Mouse (Mus musculus) forebrain, embryonic 10.5 days (tissue): ENCODE data around the gene Tenm4. TPM values are rescaled to one million over a fixed set of nuclear protein-coding genes. Genes with fewer than 3 reads are reported as not detected.

ENCODE experiments used
- DNase-seq: peaks from one replicate; pipeline ENCODE4 v3.0.0-alpha.2; 2017; ENCODE audit warnings: low spot score; ENCODE audit errors: extremely low spot score
- H3K27ac ChIP-seq: fragments of 300-500 bp; sonication (generic); 2 replicates; pipeline ENCODE4 v1.5.1; 2016; ENCODE audit warnings: mild to moderate bottlenecking
- H3K27me3 ChIP-seq: fragments of 300-500 bp; sonication (generic); 2 replicates; pipeline ENCODE4 v1.6.1; 2016; ENCODE audit warnings: mild to moderate bottlenecking; ENCODE audit not compliant: poor library complexity, severe bottlenecking
- H3K36me3 ChIP-seq: fragments of 300-500 bp; sonication (generic); replicated peaks from 2 replicates; pipeline ENCODE4 v1.6.1; 2016; ENCODE audit warnings: mild to moderate bottlenecking, moderate library complexity
- H3K4me1 ChIP-seq: fragments of 300-500 bp; sonication (generic); 2 replicates; pipeline ENCODE4 v1.6.1; 2016
- H3K4me3 ChIP-seq: fragments of 300-500 bp; sonication (generic); 2 replicates; pipeline ENCODE4 v1.5.1; 2016; ENCODE audit warnings: mild to moderate bottlenecking, moderate library complexity
- H3K9me3 ChIP-seq: fragments of 300-500 bp; sonication (generic); 2 replicates; pipeline ENCODE4 v1.6.1; 2016; ENCODE audit warnings: mild to moderate bottlenecking, moderate library complexity
- WGBS: fragments of 180-500 bp; shearing (Covaris S2); methylation state at CpG from one replicate; pipeline ENCODE4 v1.1.7; 2016; 5-methylcytosine and 5-hydroxymethylcytosine counted together
- polyA plus RNA-seq: library from polyadenylated mRNA; unstranded; fragments of >200 nt; fragmentation: Nextera tagmentation; extraction: Ambion mirVana; gene quantifications from 2 replicates; pipeline ENCODE4 v1.2.1, GENCODE M21; 2016

Tenm4 gene
- polyA plus RNA-seq, 1 experiment from 2014 or later: 27.9 TPM

DNA sequence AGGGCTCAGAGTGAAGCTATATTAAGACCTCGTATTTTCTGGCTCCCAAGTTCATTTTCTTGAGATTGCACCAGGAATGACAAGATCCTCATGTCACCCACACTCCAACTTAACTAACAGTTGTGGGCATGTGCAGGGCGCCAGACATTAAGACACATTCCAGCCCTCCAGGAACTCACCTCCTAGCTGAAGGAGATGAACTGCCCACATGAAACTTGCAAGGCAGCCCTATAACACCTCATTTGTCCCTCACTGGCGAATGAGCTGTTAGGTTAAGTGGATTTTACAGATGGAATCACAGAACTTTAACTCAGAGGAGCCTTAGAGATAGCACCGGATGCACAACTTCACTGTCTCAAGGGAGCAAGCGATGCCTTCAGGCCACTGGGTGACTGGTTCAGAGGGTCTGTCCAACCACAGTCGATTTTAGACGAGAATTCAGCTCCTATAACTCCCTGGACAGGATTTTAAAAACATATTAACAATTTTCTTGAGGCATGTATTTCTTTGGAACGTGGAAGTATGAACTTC, 495.4 kb downstream of the Tenm4 start:
- H3K9me3 ChIP-seq: no peaks in the 10 kb centered on the region
- no peak overlapping the region for H3K4me3 ChIP-seq
- no peak for DNase-seq
- H3K27ac ChIP-seq: no peak overlapping the region
- H3K27me3 ChIP-seq: peaks cover 99% of the 10 kb centered on the region
- H3K4me1 ChIP-seq: peaks cover 80% of the 10 kb centered on the region
- H3K36me3 ChIP-seq: no peaks in the 10 kb centered on the region
- 87% methylated on average over 8 of the region's 8 CpGs for WGBS

DNA sequence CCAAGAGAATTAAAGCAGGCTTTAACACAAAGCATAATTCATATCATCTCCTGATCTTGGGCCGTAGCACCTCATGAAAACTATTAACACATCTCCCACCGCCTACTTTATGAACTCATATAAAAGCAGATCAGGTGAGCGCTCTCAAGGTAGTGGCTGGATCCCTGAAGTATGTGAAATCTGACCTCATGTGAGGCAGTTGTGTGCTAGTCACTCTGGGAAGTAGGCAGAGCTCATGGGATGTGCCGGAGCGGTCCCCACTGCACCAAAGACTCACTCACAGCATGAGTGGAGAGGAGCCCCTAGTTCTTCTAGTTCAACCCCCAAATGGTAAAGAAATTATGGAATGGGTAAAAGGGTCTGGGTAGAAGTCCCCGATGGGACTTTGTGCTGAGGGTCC, 496.6 kb downstream of the Tenm4 start:
- peaks cover 87% of the 10 kb centered on the region for H3K27me3 ChIP-seq
- 92% methylated on average over 6 of the region's 6 CpGs for WGBS

DNA sequence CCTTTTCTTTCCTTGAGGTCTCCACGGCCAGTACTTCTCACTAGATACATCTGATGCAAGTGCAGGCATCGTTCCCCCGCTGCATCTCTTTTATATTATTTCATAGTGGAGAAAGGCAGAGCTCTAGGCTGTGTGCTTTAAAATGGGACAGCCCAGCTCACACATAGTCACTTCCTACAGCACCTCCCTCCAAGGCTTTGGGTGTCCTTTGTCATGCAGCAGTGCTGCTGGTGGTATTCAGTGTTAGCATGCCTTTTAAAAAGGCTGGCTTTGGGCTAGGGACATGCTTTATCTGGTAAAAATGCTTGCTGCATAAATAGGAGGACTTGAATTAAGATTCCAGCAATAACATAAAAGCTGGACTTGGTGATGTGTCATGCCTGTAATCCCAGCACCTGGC, 499.0 kb downstream of the Tenm4 start:
- Histone ChIP-seq H3K4me3 (no peak overlapping the region), H3K4me1 (peaks cover 79% of the 10 kb centered on the region), H3K27me3 (peaks cover 87% of the 10 kb centered on the region), H3K36me3 (no peaks in the 10 kb centered on the region), H3K27ac (peak overlapping the region; percentile 65), H3K9me3 (no peaks in the 10 kb centered on the region)
- 82% methylated on average over 3 of the region's 3 CpGs for WGBS
- DNase-seq: no peak

More for the DNA sequence above, 496.6 kb downstream of the Tenm4 start:
- Histone ChIP-seq H3K27ac (no peak overlapping the region), H3K36me3 (no peaks in the 10 kb centered on the region), H3K4me3 (no peak overlapping the region), H3K9me3 (no peaks in the 10 kb centered on the region), H3K4me1 (peaks cover 80% of the 10 kb centered on the region)
- DNase-seq: no peak

DNA sequence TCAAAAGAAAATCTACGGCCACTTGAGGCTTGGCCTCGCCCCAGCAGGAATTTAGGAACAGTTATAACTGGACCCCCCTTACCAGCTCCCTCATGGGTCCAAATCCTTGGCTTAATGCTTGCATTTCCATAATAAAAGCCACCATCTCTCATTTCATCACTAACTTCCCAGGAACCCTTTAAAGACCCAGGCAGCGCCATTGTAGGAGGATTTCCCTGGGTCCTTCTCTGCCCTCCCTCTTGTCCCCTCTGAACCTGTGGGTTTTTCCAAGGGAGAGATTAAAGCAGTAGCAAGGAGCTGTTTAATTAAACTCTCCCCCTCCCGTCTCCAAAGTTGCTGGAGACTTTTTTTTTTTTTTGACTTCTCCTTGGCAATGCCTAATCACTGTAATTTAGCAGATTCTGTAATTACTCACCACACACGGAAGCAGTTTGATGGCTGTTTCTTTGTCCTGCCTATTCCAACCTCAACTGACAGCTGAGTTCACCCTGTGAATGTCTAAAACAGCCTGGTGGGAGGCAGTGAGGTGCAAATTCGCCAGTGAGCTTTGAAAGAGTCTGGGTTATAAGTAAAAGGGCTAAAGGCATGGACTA, 501.4 kb downstream of the Tenm4 start:
- H3K4me3 ChIP-seq: no peak overlapping the region
- WGBS: 13% methylated on average over 6 of the region's 6 CpGs
- no peaks in the 10 kb centered on the region for H3K9me3 ChIP-seq
- no peaks in the 10 kb centered on the region for H3K36me3 ChIP-seq
- H3K27ac ChIP-seq: peak overlapping the region; percentile 78
- peaks cover 87% of the 10 kb centered on the region for H3K27me3 ChIP-seq
- peaks cover 79% of the 10 kb centered on the region for H3K4me1 ChIP-seq
- DNase-seq: peak; percentile 68

DNA sequence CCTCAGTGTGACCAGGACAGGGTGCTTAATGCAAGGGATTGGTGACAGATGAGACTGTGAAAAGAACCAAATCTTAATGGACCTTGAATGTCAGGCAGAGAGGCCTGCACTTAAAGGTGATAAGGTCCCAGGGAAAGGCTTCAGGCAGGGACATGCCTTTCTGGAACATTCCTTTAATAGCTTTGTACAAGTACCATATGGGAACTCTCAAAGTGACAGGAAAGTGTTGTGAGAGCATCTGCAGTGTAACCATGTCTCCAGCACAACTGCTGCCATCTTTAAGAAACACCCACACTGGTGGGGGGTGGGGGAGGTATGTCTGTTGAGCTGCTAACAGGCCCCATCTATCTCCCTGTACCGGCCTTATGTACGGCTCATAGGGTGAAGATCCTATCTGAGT, 506.0 kb downstream of the Tenm4 start:
- 95% methylated on average over 2 of the region's 2 CpGs for WGBS

DNA sequence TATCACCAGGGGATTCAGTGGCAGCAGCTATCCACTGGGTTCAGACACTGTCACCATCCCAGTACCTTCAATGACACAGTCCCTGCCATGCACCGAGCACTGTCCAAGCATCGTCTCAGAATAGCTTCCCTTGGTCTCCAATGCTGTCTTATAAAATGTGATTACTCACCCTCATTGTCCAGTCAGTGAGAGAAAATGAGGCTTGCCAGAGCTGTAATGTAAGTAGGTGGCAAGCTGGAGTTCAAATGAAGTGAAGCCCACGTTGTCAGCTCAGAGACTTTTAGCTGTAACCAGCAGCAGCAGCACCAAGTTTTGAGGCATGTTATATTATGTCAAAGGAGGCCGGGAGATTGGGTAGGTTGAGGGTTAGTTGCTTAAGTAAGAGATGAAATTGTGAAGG, 507.2 kb downstream of the Tenm4 start:
- peaks cover 58% of the 10 kb centered on the region for H3K4me1 ChIP-seq
- peaks cover 97% of the 10 kb centered on the region for H3K27me3 ChIP-seq
- no peak for DNase-seq
- H3K9me3 ChIP-seq: no peaks in the 10 kb centered on the region
- H3K4me3 ChIP-seq: no peak overlapping the region
- H3K27ac ChIP-seq: no peak overlapping the region
- no peaks in the 10 kb centered on the region for H3K36me3 ChIP-seq
- 94% methylated on average over 4 of the region's 4 CpGs for WGBS

More for the DNA sequence above, 506.0 kb downstream of the Tenm4 start:
- H3K27me3 ChIP-seq: peaks cover 92% of the 10 kb centered on the region
- H3K4me3 ChIP-seq: no peak overlapping the region
- no peak overlapping the region for H3K27ac ChIP-seq
- no peak for DNase-seq
- no peaks in the 10 kb centered on the region for H3K9me3 ChIP-seq
- peaks cover 66% of the 10 kb centered on the region for H3K4me1 ChIP-seq
- no peaks in the 10 kb centered on the region for H3K36me3 ChIP-seq

DNA sequence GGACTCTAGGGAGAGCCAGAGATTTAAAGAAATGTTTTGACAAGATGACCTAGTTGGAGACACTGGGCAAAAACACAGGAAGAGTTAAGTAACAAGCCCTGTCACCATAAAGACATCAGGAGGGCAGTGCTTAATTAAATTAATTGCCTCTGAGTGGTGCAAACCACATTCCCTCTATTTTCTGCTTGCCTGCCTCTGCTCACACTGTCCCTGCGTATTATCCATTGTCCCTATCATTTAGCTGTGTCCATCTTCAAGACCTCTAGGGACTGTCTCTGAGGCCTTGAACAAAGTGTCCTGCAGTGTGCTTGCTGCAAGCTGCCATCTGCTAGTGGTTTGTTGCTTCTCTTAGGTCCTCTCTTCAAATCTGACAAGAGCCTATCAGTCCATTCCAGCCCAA, 508.7 kb downstream of the Tenm4 start:
- Histone ChIP-seq H3K27ac (peak overlapping the region; percentile 51), H3K4me1 (peaks cover 49% of the 10 kb centered on the region), H3K9me3 (no peaks in the 10 kb centered on the region), H3K4me3 (no peak overlapping the region), H3K27me3 (peaks cover 90% of the 10 kb centered on the region), H3K36me3 (no peaks in the 10 kb centered on the region)
- no peak for DNase-seq
- WGBS: 63% methylated on average over 1 of the region's 1 CpGs

DNA sequence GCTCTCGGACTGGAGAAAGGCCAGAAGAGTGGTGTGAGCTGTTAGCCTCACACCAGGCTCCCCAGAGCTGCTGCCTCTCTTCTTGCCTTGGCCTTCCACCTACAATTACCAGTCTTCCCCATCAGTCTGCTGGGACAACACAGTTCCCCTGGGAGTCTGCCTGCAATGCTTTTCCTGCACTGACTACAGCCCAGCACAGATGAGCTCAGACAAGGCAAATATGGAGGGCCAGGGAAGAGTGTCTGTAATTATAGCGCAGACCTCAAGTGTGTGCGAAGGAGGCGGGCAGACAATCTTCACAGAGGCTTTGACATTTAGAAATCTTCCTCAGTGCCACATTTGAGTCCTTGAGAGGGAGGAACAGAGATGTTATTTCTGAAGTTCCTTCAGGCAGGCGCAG, 509.4 kb downstream of the Tenm4 start:
- WGBS: 92% methylated on average over 5 of the region's 5 CpGs

DNA sequence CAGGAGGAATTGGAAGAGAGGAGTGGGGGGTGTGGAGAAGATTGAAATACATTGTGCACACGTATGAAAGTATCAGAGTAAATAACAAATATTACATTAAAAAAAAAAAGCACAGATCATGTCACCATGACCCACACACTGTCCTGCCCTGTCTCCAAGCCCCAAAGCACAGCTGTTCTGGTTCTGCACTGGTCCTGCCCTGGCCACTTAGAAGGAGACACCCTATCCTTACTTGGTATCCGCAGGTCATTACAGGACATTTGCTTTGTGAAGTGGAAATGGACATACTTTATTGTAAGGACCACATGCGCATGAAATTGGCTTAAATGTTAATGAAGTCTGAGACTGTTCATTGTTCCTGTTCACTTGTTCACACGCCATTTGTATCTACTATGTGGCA, 510.8 kb downstream of the Tenm4 start:
- no peak for DNase-seq
- Histone ChIP-seq H3K4me3 (no peak overlapping the region), H3K9me3 (no peaks in the 10 kb centered on the region), H3K27ac (no peak overlapping the region), H3K4me1 (peaks cover 46% of the 10 kb centered on the region), H3K36me3 (no peaks in the 10 kb centered on the region), H3K27me3 (peaks cover 86% of the 10 kb centered on the region)
- WGBS: 83% methylated on average over 4 of the region's 4 CpGs

More for the DNA sequence above, 509.4 kb downstream of the Tenm4 start:
- H3K36me3 ChIP-seq: no peaks in the 10 kb centered on the region
- DNase-seq: no peak
- H3K27me3 ChIP-seq: peaks cover 90% of the 10 kb centered on the region
- peaks cover 53% of the 10 kb centered on the region for H3K4me1 ChIP-seq
- no peak overlapping the region for H3K4me3 ChIP-seq
- H3K9me3 ChIP-seq: no peaks in the 10 kb centered on the region
- peak overlapping the region; percentile 51 for H3K27ac ChIP-seq

DNA sequence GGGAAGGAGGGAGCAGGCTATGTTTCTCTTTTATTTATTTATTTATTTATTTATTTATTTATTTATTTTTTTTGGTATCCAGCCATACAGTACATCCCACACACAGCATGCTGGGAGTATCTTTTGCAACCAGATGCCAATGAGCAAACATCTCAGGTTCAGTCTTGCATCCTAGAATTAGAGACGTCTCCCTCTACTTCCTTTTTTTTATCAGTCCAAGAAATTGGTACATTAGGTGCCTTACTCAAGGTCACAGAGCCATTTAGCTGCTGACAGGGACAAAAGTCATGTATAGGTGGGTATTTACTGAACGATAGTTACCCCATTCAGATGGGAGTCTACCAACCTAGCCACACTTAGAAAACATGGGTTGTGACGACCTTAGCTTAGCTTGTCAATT, 517.1 kb downstream of the Tenm4 start:
- H3K9me3 ChIP-seq: no peaks in the 10 kb centered on the region

DNA sequence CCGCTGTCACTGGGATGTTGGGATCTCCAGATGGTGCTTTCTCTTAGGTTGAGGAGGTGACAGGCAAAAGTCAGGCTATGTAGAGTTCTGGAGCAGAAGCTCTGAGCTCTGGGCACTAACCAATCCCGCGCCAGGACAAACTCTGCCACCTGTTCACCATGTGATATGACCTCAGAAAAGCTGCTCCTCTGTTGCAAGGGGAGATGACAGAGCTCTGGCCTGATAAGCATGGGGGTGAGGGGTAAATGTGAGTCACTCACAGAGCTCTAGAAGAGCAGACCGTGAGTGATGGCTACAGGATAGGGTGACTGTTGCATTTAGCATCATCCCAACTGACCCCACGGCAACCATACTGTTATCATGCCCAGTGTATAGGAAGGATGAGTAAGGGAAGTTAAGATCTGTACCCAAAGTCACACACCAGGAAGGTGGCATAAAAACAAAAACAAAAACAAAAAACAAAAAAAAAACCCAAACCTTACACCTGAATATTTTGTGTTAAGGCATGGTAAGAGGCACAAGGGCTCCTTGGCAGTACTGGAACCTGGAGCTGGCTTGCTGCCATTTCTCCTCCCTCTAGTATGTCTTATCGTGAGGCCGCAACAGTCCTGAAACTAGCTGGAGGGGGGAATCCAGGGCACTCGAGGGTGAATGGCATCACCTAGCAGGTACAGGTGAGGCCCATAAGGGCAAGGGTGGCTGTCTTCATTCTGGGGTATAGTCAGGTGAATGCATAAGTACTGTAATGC, 530.2 kb downstream of the Tenm4 start:
- DNase-seq: no peak
- peaks cover 69% of the 10 kb centered on the region for H3K36me3 ChIP-seq
- H3K4me3 ChIP-seq: no peak overlapping the region
- H3K9me3 ChIP-seq: no peaks in the 10 kb centered on the region
- H3K27me3 ChIP-seq: peaks cover 6% of the 10 kb centered on the region; the same call in 1 of the 2 replicates
- 94% methylated on average over 8 of the region's 8 CpGs for WGBS
- H3K27ac ChIP-seq: no peak overlapping the region
- H3K4me1 ChIP-seq: no peaks in the 10 kb centered on the region

More for the DNA sequence above, 517.1 kb downstream of the Tenm4 start:
- H3K4me1 ChIP-seq: peaks cover 36% of the 10 kb centered on the region
- no peak overlapping the region for H3K4me3 ChIP-seq
- H3K36me3 ChIP-seq: no peaks in the 10 kb centered on the region; the same call in 1 of the 2 replicates
- H3K27me3 ChIP-seq: peaks cover 45% of the 10 kb centered on the region
- WGBS: 89% methylated on average over 3 of the region's 3 CpGs
- H3K27ac ChIP-seq: no peak overlapping the region
- no peak for DNase-seq

DNA sequence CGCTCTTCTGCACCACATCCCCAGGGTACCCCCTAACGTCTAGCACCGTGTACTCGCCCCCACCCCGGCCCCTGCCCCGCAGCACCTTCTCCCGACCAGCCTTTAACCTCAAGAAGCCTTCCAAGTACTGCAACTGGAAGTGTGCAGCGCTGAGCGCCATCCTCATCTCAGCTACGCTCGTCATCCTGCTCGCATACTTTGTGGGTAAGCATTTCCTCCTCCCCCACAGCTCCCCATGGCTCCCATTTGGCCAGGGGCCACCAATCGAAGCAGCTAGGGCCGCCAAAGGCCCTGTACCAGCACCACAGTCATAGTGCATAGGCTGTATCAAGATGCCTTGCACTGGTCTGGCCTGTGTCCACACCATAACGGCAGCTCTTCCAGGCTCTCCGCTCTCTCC, 532.9 kb downstream of the Tenm4 start:
- Histone ChIP-seq H3K4me1 (no peaks in the 10 kb centered on the region), H3K27ac (no peak overlapping the region), H3K27me3 (peaks cover 6% of the 10 kb centered on the region; the same call in 1 of the 2 replicates), H3K36me3 (peaks cover 73% of the 10 kb centered on the region), H3K9me3 (no peaks in the 10 kb centered on the region), H3K4me3 (no peak overlapping the region)
- DNase-seq: no peak
- WGBS: 94% methylated on average over 16 of the region's 16 CpGs
